Mouse (Mus musculus): ENCODE measurements around the gene Col2a1. TPM values are rescaled to one million over a fixed set of nuclear protein-coding genes. Genes with fewer than 3 reads are reported as not detected.

The Col2a1 gene
- polyA plus RNA-seq (2012): 0.06 TPM in 2 replicates

GRCm38 (mm10) chr15:98003822-98004739, at the start of gene Col2a1:
Gene Col2a1 (minus strand): TSS chr15:98004695.

GRCm38 (mm10) chr15:97963989-97964835, 40.3 kb downstream of the Col2a1 start, which contains the start of gene Tmem106c:
Gene Tmem106c (plus strand): TSS chr15:97964200.

Other genes starting within 250 kb of the Col2a1 start
- gene Rapgef3, start 236.7 kb downstream of the Col2a1 start, polyA plus RNA-seq (2012): 19.3 and 20.5 TPM in 2 replicates
- 56.0 and 56.7 TPM in 2 replicates for gene Slc48a1, start 226.2 kb downstream of the Col2a1 start, polyA plus RNA-seq (2012)
- 270 and 356 TPM in 2 replicates for gene Hdac7, start 160.2 kb downstream of the Col2a1 start, polyA plus RNA-seq (2012)
- gene Vdr, start 94.1 kb downstream of the Col2a1 start, polyA plus RNA-seq (2012): 2.1 and 3.1 TPM in 2 replicates
- gene Tmem106c, start 40.5 kb downstream of the Col2a1 start, polyA plus RNA-seq (2012): 44.9 and 46.0 TPM in 2 replicates
- 12.6 and 16.5 TPM in 2 replicates for gene Pfkm, start 87.9 kb upstream of the Col2a1 start, polyA plus RNA-seq (2012)
- gene Senp1, start 89.0 kb upstream of the Col2a1 start, polyA plus RNA-seq (2012): 17.7 and 20.7 TPM in 2 replicates
- gene Asb8, start 160.9 kb upstream of the Col2a1 start, polyA plus RNA-seq (2012): 3.8 TPM in 2 replicates
- 0.20 and 0.43 TPM in 2 replicates for gene Ccdc184, start 162.5 kb upstream of the Col2a1 start, polyA plus RNA-seq (2012)
- not detected in 2 replicates for gene Olfr288, start 190.8 kb upstream of the Col2a1 start, polyA plus RNA-seq (2012)
- not detected in 2 replicates for gene Gm44579, start 216.3 kb upstream of the Col2a1 start, polyA plus RNA-seq (2012)
- not detected in 2 replicates for gene Olfr287, start 216.4 kb upstream of the Col2a1 start, polyA plus RNA-seq (2012)
- not detected in 2 replicates for gene Olfr286, start 229.8 kb upstream of the Col2a1 start, polyA plus RNA-seq (2012)

Data from megakaryocyte-erythroid progenitor cell, adult 5 weeks (primary cell).